Mouse (Mus musculus): ENCODE results near the gene Nxf1. TPM values are rescaled to one million over a fixed set of nuclear protein-coding genes. Genes with fewer than 3 reads are reported as not detected.

Gene Nxf1
- polyA plus RNA-seq, 1 experiment from 2014 or later: 196 TPM

- H3K9ac ChIP-seq: no peak overlapping the region
- 0 out of 2 replicates have a peak overlapping the region, but pooled peaks have one; percentile 99 for H3K4me3 ChIP-seq
- H3K27me3 ChIP-seq: no peaks in the 10 kb centered on the region
- 83% methylated on average over 3 of the region's 3 CpGs for WGBS
- H3K4me2 ChIP-seq (replicated peaks): peak overlapping the region; percentile 72
- H3K27ac ChIP-seq: no peak overlapping the region
- H3K36me3 ChIP-seq: peaks cover 35% of the 10 kb centered on the region
- H3K4me1 ChIP-seq: peaks cover 28% of the 10 kb centered on the region
- H3K9me3 ChIP-seq (replicated peaks): no peaks in the 10 kb centered on the region
- ATAC-seq (ENCODE audit: low FRiP score): no peak
Measured at GRCm38 (mm10) chr19:8755652-8756051, 1.2 kb upstream of the Nxf1 start.

DNA sequence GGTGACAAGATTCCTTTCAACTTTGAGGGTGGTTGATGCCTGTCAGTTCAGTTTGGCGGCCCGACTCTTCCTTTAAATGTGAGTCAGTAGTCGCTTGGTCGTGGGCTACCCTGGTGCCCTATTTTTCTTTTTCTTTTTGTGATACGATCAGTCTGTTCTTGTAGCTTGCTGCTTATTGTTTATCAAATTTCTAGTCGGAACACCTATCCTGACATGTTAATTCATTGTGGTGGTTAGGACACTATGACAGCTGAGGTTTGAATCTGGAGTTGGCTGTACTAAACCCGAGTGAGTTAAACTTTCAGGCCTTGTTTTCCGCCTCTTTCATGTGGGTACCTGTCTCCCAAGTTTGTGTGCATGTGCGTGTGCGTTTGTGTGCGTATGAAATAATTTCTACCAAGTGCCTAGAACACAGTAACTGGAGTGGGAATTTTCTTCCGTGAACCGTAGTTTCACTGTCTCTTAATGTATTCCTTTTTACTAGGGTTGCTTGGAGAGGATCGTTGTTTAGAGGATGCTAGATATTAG, 662 bp downstream of the Nxf1 start:
- Histone ChIP-seq H3K4me1 (peaks cover 28% of the 10 kb centered on the region), H3K4me3 (peak overlapping the region; percentile 99), H3K27me3 (no peaks in the 10 kb centered on the region), H3K36me3 (peaks cover 24% of the 10 kb centered on the region), H3K4me2 (replicated peaks) (peak overlapping the region; percentile 72), H3K27ac (peak overlapping the region; percentile 91), H3K9me3 (replicated peaks) (no peaks in the 10 kb centered on the region), H3K9ac (peak overlapping the region; percentile 98)
- WGBS: 5% methylated on average over 14 of the region's 14 CpGs
- no peak; the same call in 1 of the 2 replicates for ATAC-seq (ENCODE audit: low FRiP score)

DNA sequence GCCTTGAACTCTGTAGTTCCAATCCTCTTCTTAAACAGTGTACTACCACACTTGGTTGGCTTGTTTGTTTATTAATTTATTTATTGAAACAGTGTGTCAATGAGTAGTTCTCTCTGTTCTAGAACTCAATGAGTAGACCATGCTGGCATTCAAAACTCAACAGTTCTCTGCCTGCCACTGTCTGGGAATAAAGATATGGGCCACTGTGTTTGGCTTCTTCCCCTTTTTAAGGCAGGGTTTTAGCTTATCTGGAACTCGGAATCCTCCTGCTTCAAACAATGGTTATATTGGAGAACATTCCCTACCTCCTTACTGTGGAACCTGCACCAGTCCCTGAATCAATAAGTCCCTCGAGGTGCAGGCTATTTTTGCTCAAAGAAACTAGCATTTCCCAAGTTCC, 2.0 kb downstream of the Nxf1 start:
- no peak for ATAC-seq (ENCODE audit: low FRiP score)
- WGBS: 93% methylated on average over 2 of the region's 2 CpGs
- H3K9ac ChIP-seq: no peak overlapping the region
- H3K27me3 ChIP-seq: no peaks in the 10 kb centered on the region
- peaks cover 30% of the 10 kb centered on the region for H3K36me3 ChIP-seq
- no peak overlapping the region for H3K4me3 ChIP-seq
- peaks cover 28% of the 10 kb centered on the region for H3K4me1 ChIP-seq
- H3K9me3 ChIP-seq (replicated peaks): no peaks in the 10 kb centered on the region
- no peak overlapping the region for H3K4me2 ChIP-seq (replicated peaks)
- no peak overlapping the region for H3K27ac ChIP-seq

DNA sequence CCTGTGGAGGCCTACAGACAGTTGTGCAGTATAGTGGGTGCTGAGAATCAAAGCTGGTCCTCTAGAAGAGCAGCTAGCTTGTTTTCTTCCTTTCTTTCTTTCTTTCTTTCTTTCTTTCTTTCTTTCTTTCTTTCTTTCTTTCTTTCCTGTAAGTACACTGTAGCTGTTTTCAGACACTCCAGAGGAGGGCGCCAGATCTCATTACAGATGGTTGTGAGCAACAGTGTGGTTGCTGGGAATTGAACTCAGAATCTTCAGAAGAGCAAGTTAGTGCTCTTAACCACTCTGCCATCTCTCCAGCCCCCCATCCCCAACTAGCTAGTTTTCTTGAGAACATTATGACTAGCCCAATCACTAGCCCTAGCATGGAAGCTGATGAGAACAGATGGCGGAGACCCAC, 3.9 kb downstream of the Nxf1 start:
- Histone ChIP-seq H3K9ac (no peak overlapping the region), H3K4me3 (no peak overlapping the region), H3K4me2 (replicated peaks) (no peak overlapping the region), H3K27ac (no peak overlapping the region), H3K36me3 (peaks cover 36% of the 10 kb centered on the region), H3K4me1 (peaks cover 23% of the 10 kb centered on the region), H3K27me3 (no peaks in the 10 kb centered on the region), H3K9me3 (replicated peaks) (no peaks in the 10 kb centered on the region; the same call in 1 of the 2 replicates)
- 80% methylated on average over 2 of the region's 2 CpGs for WGBS
- ATAC-seq (ENCODE audit: low FRiP score): no peak

- peaks cover 61% of the 10 kb centered on the region for H3K36me3 ChIP-seq
- no peak for ATAC-seq (ENCODE audit: low FRiP score)
- H3K27ac ChIP-seq: no peak overlapping the region
Measured at GRCm38 (mm10) chr19:8763276-8763675, 6.4 kb downstream of the Nxf1 start.

DNA sequence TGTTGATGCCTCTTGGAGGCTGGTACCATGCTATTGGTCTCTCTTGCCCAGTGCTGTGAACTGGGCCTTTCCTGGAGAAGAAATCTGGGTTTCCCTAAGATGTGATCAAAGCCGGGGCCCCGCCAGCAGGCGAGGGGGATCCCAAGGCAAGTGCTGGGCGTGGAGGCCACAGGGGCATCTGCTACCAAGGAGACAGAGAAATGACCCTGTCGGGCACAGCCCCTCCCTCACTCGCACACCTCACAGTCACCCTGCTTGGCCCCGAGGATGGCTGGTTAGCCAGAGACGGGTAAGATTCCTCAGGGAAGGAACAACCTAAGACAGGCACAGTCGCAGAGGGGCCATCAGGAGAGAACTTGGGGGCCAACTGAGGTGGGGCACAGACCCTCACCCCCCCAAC, 8.7 kb downstream of the Nxf1 start:
- Histone ChIP-seq H3K36me3 (peaks cover 83% of the 10 kb centered on the region), H3K9me3 (replicated peaks) (no peaks in the 10 kb centered on the region; the same call in 1 of the 2 replicates), H3K4me2 (replicated peaks) (no peak overlapping the region), H3K9ac (no peak overlapping the region), H3K4me3 (no peak overlapping the region), H3K4me1 (peaks cover 4% of the 10 kb centered on the region; the same call in 1 of the 2 replicates), H3K27me3 (no peaks in the 10 kb centered on the region), H3K27ac (no peak overlapping the region)
- WGBS: 94% methylated on average over 9 of the region's 9 CpGs
- no peak for ATAC-seq (ENCODE audit: low FRiP score)

More at GRCm38 (mm10) chr19:8763276-8763675, 6.4 kb downstream of the Nxf1 start:
- peaks cover 8% of the 10 kb centered on the region for H3K4me1 ChIP-seq
- no peak overlapping the region for H3K4me2 ChIP-seq (replicated peaks)
- H3K27me3 ChIP-seq: no peaks in the 10 kb centered on the region
- H3K9ac ChIP-seq: no peak overlapping the region
- no peak overlapping the region for H3K4me3 ChIP-seq
- 90% methylated on average over 4 of the region's 4 CpGs for WGBS
- no peaks in the 10 kb centered on the region; the same call in 1 of the 2 replicates for H3K9me3 ChIP-seq (replicated peaks)

- no peaks in the 10 kb centered on the region for H3K9me3 ChIP-seq (replicated peaks)
- peaks cover 56% of the 10 kb centered on the region for H3K36me3 ChIP-seq
- peak within 1 kb of the TSS; percentile 97 for H3K9ac ChIP-seq
- peak within 1 kb of the TSS; percentile 83 for H3K4me3 ChIP-seq
- 22% methylated on average over 29 of the region's 29 CpGs for WGBS
- peak within 1 kb of the TSS; percentile 93 for H3K27ac ChIP-seq
- peak within 1 kb of the TSS; percentile 70 for H3K4me2 ChIP-seq (replicated peaks)
- H3K4me1 ChIP-seq: peaks cover 31% of the 10 kb centered on the region
- H3K27me3 ChIP-seq: no peaks in the 10 kb centered on the region
- peak; percentile 46; the same call in 1 of the 2 replicates for ATAC-seq (ENCODE audit: low FRiP score)
Measured at GRCm38 (mm10) chr19:8770567-8771270, 13.8 kb downstream of the Nxf1 start, which contains the start of gene Tmem223. Tmem223 (plus strand) TSS chr19:8770996.

DNA sequence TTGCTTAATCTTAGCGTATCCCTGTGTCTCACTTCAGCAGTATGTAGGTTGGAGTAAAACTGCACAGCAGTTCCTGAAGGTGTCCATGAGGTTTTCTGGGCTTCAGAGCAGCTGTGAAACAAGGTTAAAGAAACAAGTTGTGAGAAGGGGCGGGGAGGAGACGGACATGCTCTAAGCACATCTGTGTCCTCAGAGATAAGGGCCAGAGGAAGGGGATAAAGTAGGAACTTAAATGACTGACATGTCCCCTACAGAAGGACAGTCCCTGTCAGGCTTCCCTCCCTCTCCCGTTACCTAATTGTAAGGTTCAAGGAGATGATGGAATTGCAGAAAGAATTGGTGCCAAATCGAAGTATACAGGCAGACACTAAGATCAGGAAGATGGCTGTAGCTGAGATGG, 16.1 kb downstream of the Nxf1 start:
- H3K9ac ChIP-seq: no peak overlapping the region
- no peaks in the 10 kb centered on the region for H3K27me3 ChIP-seq
- H3K4me1 ChIP-seq: peaks cover 32% of the 10 kb centered on the region
- no peaks in the 10 kb centered on the region for H3K9me3 ChIP-seq (replicated peaks)
- 82% methylated on average over 5 of the region's 5 CpGs for WGBS
- H3K27ac ChIP-seq: 0 out of 2 replicates have a peak overlapping the region, but pooled peaks have one; percentile 99
- ATAC-seq (ENCODE audit: low FRiP score): no peak
- H3K36me3 ChIP-seq: peaks cover 36% of the 10 kb centered on the region
- peak overlapping the region; percentile 75 for H3K4me3 ChIP-seq
- H3K4me2 ChIP-seq (replicated peaks): peak overlapping the region; percentile 98

- H3K9me3 ChIP-seq (replicated peaks): no peaks in the 10 kb centered on the region
- H3K4me2 ChIP-seq (replicated peaks): peak overlapping the region; percentile 98
- H3K27me3 ChIP-seq: no peaks in the 10 kb centered on the region
- ATAC-seq (ENCODE audit: low FRiP score): no peak
- H3K4me3 ChIP-seq: peak overlapping the region; percentile 75
- peaks cover 34% of the 10 kb centered on the region for H3K36me3 ChIP-seq
- H3K27ac ChIP-seq: peak overlapping the region; percentile 99; the same call in 1 of the 2 replicates
- 66% methylated on average over 6 of the region's 6 CpGs for whole genome bisulfite sequencing
- H3K9ac ChIP-seq: peak overlapping the region; percentile 94
- H3K4me1 ChIP-seq: peaks cover 32% of the 10 kb centered on the region
Measured at GRCm38 (mm10) chr19:8773409-8773808, 16.5 kb downstream of the Nxf1 start.

- Histone ChIP-seq H3K27ac (peak within 1 kb of the TSS; percentile 99), H3K4me3 (peak within 1 kb of the TSS; percentile 75), H3K36me3 (peaks cover 29% of the 10 kb centered on the region), H3K4me1 (peaks cover 32% of the 10 kb centered on the region), H3K4me2 (replicated peaks) (peak within 1 kb of the TSS; percentile 98), H3K9me3 (replicated peaks) (no peaks in the 10 kb centered on the region), H3K27me3 (no peaks in the 10 kb centered on the region), H3K9ac (peak within 1 kb of the TSS; percentile 94)
- WGBS: under 1% methylated on average over 68 of the region's 68 CpGs
- ATAC-seq (ENCODE audit: low FRiP score): peak; percentile 94
Measured at GRCm38 (mm10) chr19:8774086-8774835, 17.4 kb downstream of the Nxf1 start, which contains the start of gene Tmem179b. Tmem179b (minus strand) TSS chr19:8774467.

DNA sequence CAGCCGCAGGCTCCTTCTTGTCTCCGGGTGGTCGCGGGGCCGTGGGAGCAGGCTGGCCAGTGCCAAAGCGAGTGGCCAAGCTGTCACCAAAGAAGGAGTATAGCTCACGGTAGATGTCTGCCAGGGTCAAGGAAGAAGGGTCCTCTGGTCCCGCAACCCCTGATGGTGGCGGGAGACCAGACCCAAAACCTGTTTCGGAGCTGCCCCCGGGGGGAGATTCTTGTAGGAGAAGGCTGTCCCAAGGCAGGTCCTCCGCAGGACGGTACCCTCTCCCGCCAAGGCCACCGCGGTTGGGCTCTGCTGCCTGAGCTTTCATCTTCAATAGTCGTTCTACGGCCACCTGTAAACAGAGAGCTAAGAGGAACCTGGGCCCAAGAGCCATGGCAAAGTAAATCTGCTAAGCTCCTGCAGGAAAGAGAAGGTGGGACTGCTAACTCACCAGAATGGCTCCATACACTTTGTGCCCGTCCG, 18.1 kb downstream of the Nxf1 start:
- Histone ChIP-seq H3K4me2 (replicated peaks) (peak overlapping the region; percentile 98), H3K9me3 (replicated peaks) (no peaks in the 10 kb centered on the region), H3K4me1 (peaks cover 32% of the 10 kb centered on the region), H3K36me3 (peaks cover 29% of the 10 kb centered on the region), H3K27me3 (no peaks in the 10 kb centered on the region), H3K27ac (peak overlapping the region; percentile 99), H3K9ac (peak overlapping the region; percentile 94), H3K4me3 (peak overlapping the region; percentile 75)
- peak; percentile 43 for ATAC-seq (ENCODE audit: low FRiP score)
- 7% methylated on average over 19 of the region's 20 CpGs for WGBS
